Mouse (Mus musculus): ENCODE measurements around the gene Gse1. TPM values are rescaled to one million over a fixed set of nuclear protein-coding genes. Genes with fewer than 3 reads are reported as not detected.

The Gse1 gene
- total and polyA plus RNA-seq, 3 experiments = 23.6 to 128 (median 66.9) TPM

DNA sequence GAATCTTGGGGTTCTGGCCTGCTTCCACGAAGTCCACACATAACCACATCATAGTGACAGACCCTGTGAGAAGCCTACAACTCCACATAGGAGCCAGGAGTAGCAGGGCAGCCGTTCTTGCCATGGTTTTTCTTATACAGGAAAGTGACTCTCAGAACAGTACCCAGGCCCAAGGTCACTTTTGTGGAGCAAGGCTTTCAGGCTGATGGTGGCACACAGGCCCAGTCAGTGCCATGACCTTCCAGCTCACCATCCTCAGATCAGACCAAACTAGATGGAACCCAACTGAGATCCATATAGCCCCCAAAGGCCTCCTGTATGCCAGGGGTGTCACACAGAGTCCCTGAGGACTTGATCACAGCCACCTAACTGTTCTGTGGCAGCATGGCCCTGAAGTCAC, 223.9 kb downstream of the Gse1 start:
- Histone ChIP-seq H3K4me1 (ENCODE audit: control insufficient read depth in 1 of 2, insufficient read depth in 2 of 2, low read length in 2 of 2) (peaks cover 16 to 22% of the 10 kb centered on the region in 2 experiments), H3K27ac (ENCODE audit: control insufficient read depth, low read depth, low read length) (no peak overlapping the region), H3K27me3 (ENCODE audit: control insufficient read depth in 1 of 2, insufficient read depth in 2 of 2, low read length in 2 of 2) (no peaks in the 10 kb centered on the region)

DNA sequence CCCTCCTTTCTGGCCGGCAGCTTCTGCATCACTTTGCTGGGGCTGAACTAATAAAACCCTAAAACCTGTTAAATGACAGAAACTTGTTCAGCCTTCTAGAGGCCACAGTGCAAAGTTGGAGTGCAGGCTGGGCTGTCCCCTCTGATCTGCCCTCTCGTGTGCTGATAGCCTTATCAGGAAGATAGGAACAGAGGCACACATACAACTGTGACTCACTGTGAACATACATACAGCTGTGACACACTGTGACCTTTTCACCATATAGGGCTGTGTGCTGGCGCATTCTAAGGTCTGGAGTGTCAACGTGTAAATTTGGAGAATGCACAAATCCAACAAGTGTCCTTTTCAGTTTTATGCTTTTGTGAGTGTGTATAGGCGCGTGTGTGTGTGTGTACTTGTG, 226.1 kb downstream of the Gse1 start:
- H3K79me2 ChIP-seq (ENCODE audit: control insufficient read depth, insufficient read depth, low read length, poor library complexity) = no peaks in the 10 kb centered on the region
- H3K9ac ChIP-seq (ENCODE audit: control insufficient read depth, low read depth, low read length, poor library complexity, severe bottlenecking) = no peak overlapping the region
- no peaks in the 10 kb centered on the region for H3K9me3 ChIP-seq (replicated peaks; ENCODE audit: insufficient read depth, low read length)
- no peak overlapping the region; the same call in 1 of the 2 replicates for H3K27ac ChIP-seq (ENCODE audit: control insufficient read depth, low read depth, low read length)
- H3K4me3 ChIP-seq (ENCODE audit: control insufficient read depth in 1 of 2, insufficient read depth in 1 of 2, low read depth in 2 of 2, low read length in 2 of 2) = no peak overlapping the region
- no peaks in the 10 kb centered on the region for H3K27me3 ChIP-seq (ENCODE audit: control insufficient read depth in 1 of 2, insufficient read depth in 2 of 2, low read length in 2 of 2)
- H3K36me3 ChIP-seq (ENCODE audit: control insufficient read depth in 1 of 2, insufficient read depth in 2 of 2, low read length in 2 of 2) = peaks cover 0 to 12% of the 10 kb centered on the region in 2 experiments; a peak in 2 of 4 replicates
- TF ChIP-seq CHD1 (IDR thresholded peaks at IDR 0.05; ENCODE audit: low read depth, low read length) = no peak
- peak; percentile 56; the same call in 1 of the 2 replicates for TF ChIP-seq BHLHE40 (IDR thresholded peaks at IDR 0.05; ENCODE audit: borderline replicate concordance, low read depth, low read length)
- peak; percentile 14 to 41; a peak in 1 of 4 replicates for TF ChIP-seq EP300 (IDR thresholded peaks at IDR 0.05; ENCODE audit: low read depth in 1 of 2, low read length in 2 of 2)
- TF ChIP-seq GATA1 (IDR thresholded peaks at IDR 0.05; ENCODE audit: low read depth, low read length) = peak; percentile 73
- peak; percentile 15; the same call in 1 of the 2 replicates for TF ChIP-seq TCF12 (IDR thresholded peaks at IDR 0.05; ENCODE audit: low read depth, low read length)
- peak; percentile 64 for TF ChIP-seq ETS1 (IDR thresholded peaks at IDR 0.05; ENCODE audit: low read depth, low read length)
- no peak for TF ChIP-seq NELFE (IDR thresholded peaks at IDR 0.05; ENCODE audit: low read depth, low read length)
- peaks cover 16 to 22% of the 10 kb centered on the region in 2 experiments for H3K4me1 ChIP-seq (ENCODE audit: control insufficient read depth in 1 of 2, insufficient read depth in 2 of 2, low read length in 2 of 2)
- DNase-seq (ENCODE audit: low read depth, low spot score) = no peak

More for the DNA sequence above, 223.9 kb downstream of the Gse1 start:
- no peak overlapping the region for H3K4me3 ChIP-seq (ENCODE audit: control insufficient read depth in 1 of 2, insufficient read depth in 1 of 2, low read depth in 2 of 2, low read length in 2 of 2)
- H3K9ac ChIP-seq (ENCODE audit: control insufficient read depth, low read depth, low read length, poor library complexity, severe bottlenecking) = no peak overlapping the region
- no peak for DNase-seq (ENCODE audit: low read depth, low spot score)
- no peak for TF ChIP-seq RAD21 (IDR thresholded peaks at IDR 0.05; ENCODE audit: low read depth, low read length)
- H3K36me3 ChIP-seq (ENCODE audit: control insufficient read depth in 1 of 2, insufficient read depth in 2 of 2, low read length in 2 of 2) = peaks cover 0 to 12% of the 10 kb centered on the region in 2 experiments; a peak in 2 of 4 replicates
- no peaks in the 10 kb centered on the region for H3K79me2 ChIP-seq (ENCODE audit: control insufficient read depth, insufficient read depth, low read length, poor library complexity)
- no peaks in the 10 kb centered on the region for H3K9me3 ChIP-seq (replicated peaks; ENCODE audit: insufficient read depth, low read length)

DNA sequence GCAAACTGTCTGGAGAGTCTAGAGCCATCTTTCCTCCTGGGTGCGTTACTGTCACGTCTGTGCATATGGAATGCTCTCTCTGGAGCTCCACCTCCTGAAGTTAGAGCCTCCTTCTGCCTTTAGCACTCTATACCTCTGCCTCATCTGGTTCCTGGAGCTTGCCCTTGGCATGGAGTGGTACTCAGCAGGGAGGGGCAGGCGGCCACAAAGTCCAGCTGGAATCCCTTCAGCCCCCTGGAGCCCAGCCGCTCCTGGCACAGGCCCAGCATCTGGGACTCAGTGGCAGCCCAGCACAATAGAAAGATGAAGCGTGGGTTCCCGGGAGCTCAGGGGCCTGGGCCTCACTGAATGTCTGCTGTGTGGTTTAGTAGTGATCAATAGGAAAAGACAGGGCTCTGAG, 232.1 kb downstream of the Gse1 start:
- Histone ChIP-seq H3K9ac (ENCODE audit: control insufficient read depth, low read depth, low read length, poor library complexity, severe bottlenecking) (no peak overlapping the region), H3K79me2 (ENCODE audit: control insufficient read depth, insufficient read depth, low read length, poor library complexity) (no peaks in the 10 kb centered on the region), H3K9me3 (replicated peaks; ENCODE audit: insufficient read depth, low read length) (no peaks in the 10 kb centered on the region), H3K4me3 (ENCODE audit: control insufficient read depth in 1 of 2, insufficient read depth in 1 of 2, low read depth in 2 of 2, low read length in 2 of 2) (no peak overlapping the region), H3K4me1 (ENCODE audit: control insufficient read depth in 1 of 2, insufficient read depth in 2 of 2, low read length in 2 of 2) (peaks cover 15 to 26% of the 10 kb centered on the region in 2 experiments), H3K27ac (ENCODE audit: control insufficient read depth, low read depth, low read length) (no peak overlapping the region), H3K27me3 (ENCODE audit: control insufficient read depth in 1 of 2, insufficient read depth in 2 of 2, low read length in 2 of 2) (no peaks in the 10 kb centered on the region), H3K36me3 (ENCODE audit: control insufficient read depth in 1 of 2, insufficient read depth in 2 of 2, low read length in 2 of 2) (peaks cover 0 to 10% of the 10 kb centered on the region in 2 experiments; a peak in 2 of 4 replicates)
- TF ChIP-seq ELF1 (IDR thresholded peaks at IDR 0.05; ENCODE audit: low read depth, low read length) (no peak), MEF2A (IDR thresholded peaks at IDR 0.05; ENCODE audit: extremely low read depth, insufficient replicate concordance, low read depth, low read length, poor library complexity, severe bottlenecking) (no peak), ZNF384 (IDR thresholded peaks at IDR 0.05; ENCODE audit: low read depth, low read length) (no peak), POLR2AphosphoS5 (IDR thresholded peaks at IDR 0.05; ENCODE audit: borderline replicate concordance, low read depth, low read length) (no peak), SMC3 (IDR thresholded peaks at IDR 0.05; ENCODE audit: low read depth, low read length) (no peak), ZKSCAN1 (IDR thresholded peaks at IDR 0.05; ENCODE audit: low read depth, low read length) (no peak), CHD2 (IDR thresholded peaks at IDR 0.05; ENCODE audit: low read length) (no peak), JUND (IDR thresholded peaks at IDR 0.05; ENCODE audit: low read depth, low read length) (no peak), TBP (IDR thresholded peaks at IDR 0.05; ENCODE audit: low read depth, low read length) (no peak), NELFE (IDR thresholded peaks at IDR 0.05; ENCODE audit: low read depth, low read length) (no peak), MAX (IDR thresholded peaks at IDR 0.05; ENCODE audit: low read length) (no peak), TAL1 (IDR thresholded peaks at IDR 0.05; ENCODE audit: low read length) (no peak), USF2 (IDR thresholded peaks at IDR 0.05; ENCODE audit: borderline replicate concordance in 1 of 2, insufficient read depth in 1 of 2, low read depth in 1 of 2, low read length in 2 of 2) (no peak), MYC (IDR thresholded peaks at IDR 0.05; ENCODE audit: low read depth, low read length) (no peak), MXI1 (IDR thresholded peaks at IDR 0.05; ENCODE audit: low read depth, low read length) (no peak), GATA1 (IDR thresholded peaks at IDR 0.05; ENCODE audit: low read depth, low read length) (no peak), UBTF (IDR thresholded peaks at IDR 0.05; ENCODE audit: borderline replicate concordance, insufficient read depth, low read depth, low read length) (no peak), CTCF (IDR thresholded peaks at IDR 0.05 in 2 of 3, conservative IDR thresholded peaks at IDR 0.05 in 1 of 3; ENCODE audit: control insufficient read depth in 1 of 3, insufficient read depth in 1 of 3, low read depth in 2 of 3, low read length in 3 of 3, poor library complexity in 1 of 3, severe bottlenecking in 1 of 3) (no peak), EP300 (IDR thresholded peaks at IDR 0.05; ENCODE audit: low read depth in 1 of 2, low read length in 2 of 2) (no peak), NRF1 (IDR thresholded peaks at IDR 0.05; ENCODE audit: insufficient read depth, low read depth, low read length, poor library complexity, severe bottlenecking) (no peak)
- DNase-seq (ENCODE audit: low read depth, low spot score) = no peak

Measured in MEL (cell line).